Mouse (Mus musculus): ENCODE measurements at regions not wholly inside any gene's neighbourhood (a gene's known extent, or its start where the extent isn't known, plus 50 kb on each side); places are given as distances from the start of the nearest gene placed in this dataset.

- Histone ChIP-seq H3K27ac (ENCODE audit: low read length) (no peak overlapping the region), H3K4me2 (replicated peaks; ENCODE audit: low read depth, low read length) (no peak overlapping the region), H3K9ac (replicated peaks; ENCODE audit: low read depth, low read length) (no peak overlapping the region), H3K4me3 (ENCODE audit: low read depth, low read length) (no peak overlapping the region), H3K4me1 (ENCODE audit: control insufficient read depth, insufficient read depth, low read length) (no peaks in the 10 kb centered on the region), H3K27me3 (ENCODE audit: control insufficient read depth, insufficient read depth, low read length) (no peaks in the 10 kb centered on the region), H3K9me3 (ENCODE audit: control insufficient read depth, low read depth, low read length) (no peaks in the 10 kb centered on the region), H3K36me3 (ENCODE audit: control insufficient read depth, insufficient read depth, low read length) (no peaks in the 10 kb centered on the region)
- ATAC-seq (ENCODE audit: insufficient number of reproducible peaks, insufficient read depth, low FRiP score, low read depth), result no peak
- 70% methylated on average over 3 of the region's 3 CpGs for WGBS
These were observed 313.6 kb downstream of the Insc start for GRCm38 (mm10) chr7:115056992-115057645.

GRCm38 (mm10) chr7:115057736-115058135, 314.2 kb downstream of the Insc start:
- no peak overlapping the region for H3K27ac ChIP-seq (ENCODE audit: low read length)
- H3K4me2 ChIP-seq (replicated peaks; ENCODE audit: low read depth, low read length), result no peak overlapping the region
- H3K4me1 ChIP-seq (ENCODE audit: control insufficient read depth, insufficient read depth, low read length), result no peaks in the 10 kb centered on the region
- H3K27me3 ChIP-seq (ENCODE audit: control insufficient read depth, insufficient read depth, low read length), result no peaks in the 10 kb centered on the region
- 19% methylated on average over 3 of the region's 3 CpGs for WGBS
- no peaks in the 10 kb centered on the region for H3K36me3 ChIP-seq (ENCODE audit: control insufficient read depth, insufficient read depth, low read length)
- no peak overlapping the region for H3K4me3 ChIP-seq (ENCODE audit: low read depth, low read length)
- H3K9me3 ChIP-seq (ENCODE audit: control insufficient read depth, low read depth, low read length), result no peaks in the 10 kb centered on the region
- no peak overlapping the region for H3K9ac ChIP-seq (replicated peaks; ENCODE audit: low read depth, low read length)
- no peak for ATAC-seq (ENCODE audit: insufficient number of reproducible peaks, insufficient read depth, low FRiP score, low read depth)

GRCm38 (mm10) chr7:115060171-115060570, 316.7 kb downstream of the Insc start:
- H3K36me3 ChIP-seq (ENCODE audit: control insufficient read depth, insufficient read depth, low read length), result no peaks in the 10 kb centered on the region
- H3K4me2 ChIP-seq (replicated peaks; ENCODE audit: low read depth, low read length), result no peak overlapping the region
- no peak overlapping the region for H3K9ac ChIP-seq (replicated peaks; ENCODE audit: low read depth, low read length)
- H3K4me3 ChIP-seq (ENCODE audit: low read depth, low read length), result no peak overlapping the region
- H3K27me3 ChIP-seq (ENCODE audit: control insufficient read depth, insufficient read depth, low read length), result no peaks in the 10 kb centered on the region
- no peaks in the 10 kb centered on the region for H3K9me3 ChIP-seq (ENCODE audit: control insufficient read depth, low read depth, low read length)
- 46% methylated on average over 5 of the region's 5 CpGs for WGBS
- no peaks in the 10 kb centered on the region for H3K4me1 ChIP-seq (ENCODE audit: control insufficient read depth, insufficient read depth, low read length)
- ATAC-seq (ENCODE audit: insufficient number of reproducible peaks, insufficient read depth, low FRiP score, low read depth), result no peak
- no peak overlapping the region for H3K27ac ChIP-seq (ENCODE audit: low read length)

GRCm38 (mm10) chr7:115062817-115063216, 319.3 kb downstream of the Insc start:
- Histone ChIP-seq H3K4me3 (ENCODE audit: low read depth, low read length) (no peak overlapping the region), H3K4me1 (ENCODE audit: control insufficient read depth, insufficient read depth, low read length) (no peaks in the 10 kb centered on the region), H3K9me3 (ENCODE audit: control insufficient read depth, low read depth, low read length) (no peaks in the 10 kb centered on the region), H3K27me3 (ENCODE audit: control insufficient read depth, insufficient read depth, low read length) (no peaks in the 10 kb centered on the region), H3K36me3 (ENCODE audit: control insufficient read depth, insufficient read depth, low read length) (no peaks in the 10 kb centered on the region), H3K4me2 (replicated peaks; ENCODE audit: low read depth, low read length) (no peak overlapping the region), H3K9ac (replicated peaks; ENCODE audit: low read depth, low read length) (no peak overlapping the region), H3K27ac (ENCODE audit: low read length) (no peak overlapping the region)
- ATAC-seq (ENCODE audit: insufficient number of reproducible peaks, insufficient read depth, low FRiP score, low read depth), result no peak
- 32% methylated on average over 3 of the region's 3 CpGs for WGBS

GRCm38 (mm10) chr7:115067641-115068040, 324.1 kb downstream of the Insc start:
- Histone ChIP-seq H3K4me1 (ENCODE audit: control insufficient read depth, insufficient read depth, low read length) (no peaks in the 10 kb centered on the region), H3K36me3 (ENCODE audit: control insufficient read depth, insufficient read depth, low read length) (no peaks in the 10 kb centered on the region), H3K4me3 (ENCODE audit: low read depth, low read length) (no peak overlapping the region), H3K27ac (ENCODE audit: low read length) (no peak overlapping the region), H3K9ac (replicated peaks; ENCODE audit: low read depth, low read length) (no peak overlapping the region), H3K4me2 (replicated peaks; ENCODE audit: low read depth, low read length) (no peak overlapping the region), H3K27me3 (ENCODE audit: control insufficient read depth, insufficient read depth, low read length) (no peaks in the 10 kb centered on the region), H3K9me3 (ENCODE audit: control insufficient read depth, low read depth, low read length) (no peaks in the 10 kb centered on the region)
- WGBS, result 88% methylated on average over 2 of the region's 2 CpGs
- no peak for ATAC-seq (ENCODE audit: insufficient number of reproducible peaks, insufficient read depth, low FRiP score, low read depth)

- no peaks in the 10 kb centered on the region for H3K4me1 ChIP-seq (ENCODE audit: control insufficient read depth, insufficient read depth, low read length)
- no peak for ATAC-seq (ENCODE audit: insufficient number of reproducible peaks, insufficient read depth, low FRiP score, low read depth)
- no peak overlapping the region for H3K4me2 ChIP-seq (replicated peaks; ENCODE audit: low read depth, low read length)
- no peak overlapping the region for H3K27ac ChIP-seq (ENCODE audit: low read length)
- H3K36me3 ChIP-seq (ENCODE audit: control insufficient read depth, insufficient read depth, low read length), result no peaks in the 10 kb centered on the region
- no peaks in the 10 kb centered on the region for H3K9me3 ChIP-seq (ENCODE audit: control insufficient read depth, low read depth, low read length)
- H3K9ac ChIP-seq (replicated peaks; ENCODE audit: low read depth, low read length), result no peak overlapping the region
- 79% methylated on average over 2 of the region's 2 CpGs for WGBS
- H3K27me3 ChIP-seq (ENCODE audit: control insufficient read depth, insufficient read depth, low read length), result no peaks in the 10 kb centered on the region
- H3K4me3 ChIP-seq (ENCODE audit: low read depth, low read length), result no peak overlapping the region
These were observed 329.9 kb downstream of the Insc start for GRCm38 (mm10) chr7:115073406-115073805.

GRCm38 (mm10) chr7:115076781-115077180, 333.3 kb downstream of the Insc start:
- Histone ChIP-seq H3K4me2 (replicated peaks; ENCODE audit: low read depth, low read length) (no peak overlapping the region), H3K27me3 (ENCODE audit: control insufficient read depth, insufficient read depth, low read length) (no peaks in the 10 kb centered on the region), H3K36me3 (ENCODE audit: control insufficient read depth, insufficient read depth, low read length) (no peaks in the 10 kb centered on the region), H3K9ac (replicated peaks; ENCODE audit: low read depth, low read length) (no peak overlapping the region), H3K4me1 (ENCODE audit: control insufficient read depth, insufficient read depth, low read length) (no peaks in the 10 kb centered on the region), H3K4me3 (ENCODE audit: low read depth, low read length) (no peak overlapping the region), H3K9me3 (ENCODE audit: control insufficient read depth, low read depth, low read length) (no peaks in the 10 kb centered on the region), H3K27ac (ENCODE audit: low read length) (no peak overlapping the region)
- ATAC-seq (ENCODE audit: insufficient number of reproducible peaks, insufficient read depth, low FRiP score, low read depth), result no peak
- WGBS, result 86% methylated on average over 4 of the region's 4 CpGs

GRCm38 (mm10) chr7:115084711-115085380, 341.4 kb downstream of the Insc start:
- H3K36me3 ChIP-seq (ENCODE audit: control insufficient read depth, insufficient read depth, low read length), result no peaks in the 10 kb centered on the region
- H3K9me3 ChIP-seq (ENCODE audit: control insufficient read depth, low read depth, low read length), result no peaks in the 10 kb centered on the region
- no peak overlapping the region for H3K27ac ChIP-seq (ENCODE audit: low read length)
- ATAC-seq (ENCODE audit: insufficient number of reproducible peaks, insufficient read depth, low FRiP score, low read depth), result no peak
- H3K4me2 ChIP-seq (replicated peaks; ENCODE audit: low read depth, low read length), result no peak overlapping the region
- H3K4me1 ChIP-seq (ENCODE audit: control insufficient read depth, insufficient read depth, low read length), result no peaks in the 10 kb centered on the region
- no peaks in the 10 kb centered on the region for H3K27me3 ChIP-seq (ENCODE audit: control insufficient read depth, insufficient read depth, low read length)
- H3K4me3 ChIP-seq (ENCODE audit: low read depth, low read length), result no peak overlapping the region
- WGBS, result 81% methylated on average over 3 of the region's 3 CpGs
- H3K9ac ChIP-seq (replicated peaks; ENCODE audit: low read depth, low read length), result no peak overlapping the region

Data from stomach, embryonic 14.5 days (tissue).